In the genomic region with DNA sequence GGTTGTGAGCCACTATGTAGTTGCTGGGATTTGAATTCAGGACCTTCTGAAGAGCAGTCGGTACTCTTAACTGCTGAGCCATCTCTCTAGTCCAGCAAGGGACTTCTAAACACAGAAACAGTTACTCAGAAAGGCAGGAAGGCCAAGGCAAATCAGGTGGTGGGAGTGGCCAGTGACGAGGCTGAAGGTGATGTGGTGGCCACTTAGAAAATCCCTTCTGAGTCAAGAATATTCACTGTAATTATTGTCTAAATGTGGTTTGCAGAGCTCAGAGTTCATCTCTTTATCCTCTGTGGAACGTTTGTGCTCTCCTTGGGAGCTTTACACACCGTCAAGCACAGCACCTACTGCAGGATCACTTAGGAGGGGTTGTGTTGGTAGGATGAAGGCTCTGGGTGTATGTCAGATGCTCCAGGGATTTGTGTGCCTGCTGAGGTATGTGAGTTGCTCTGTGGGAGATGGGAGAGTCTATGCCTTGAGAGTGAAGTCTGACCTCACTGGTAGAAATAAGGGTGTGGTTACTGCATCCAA, we compare ENCODE assay signal across 28 mouse cellular contexts. TPM values are rescaled to one million over a fixed set of nuclear protein-coding genes. Genes with fewer than 3 reads are reported as not detected.
A peak's percentile ranks its signal among the peaks of the same experiment; 100 is the strongest.
DNase-seq lines count a peak whose midpoint lies in the region; ATAC-seq and TF ChIP-seq lines count a peak whose summit lies in the region.
"Had no signal": no experiment of that assay in that cellular context is flagged by ENCODE, and none has a peak within 500 bp of the region (broad histone marks: within the 10 kb centered on the region; RNA-seq: fewer than 3 reads in every experiment).

No protein-coding gene starts in this region.

- no peaks in the 10 kb centered on the region for H3K36me3 ChIP-seq in kidney, adult 2 months (ENCODE audit: control insufficient read depth, insufficient read depth, low read length)
- no peaks in the 10 kb centered on the region for H3K36me3 ChIP-seq in kidney, embryonic 14.5 days (ENCODE audit: control insufficient read depth, insufficient read depth, low read length)
- H3K36me3 ChIP-seq: embryonic facial prominence, embryonic 12.5 days; embryonic facial prominence, embryonic 15.5 days; heart, embryonic 12.5 days; heart, embryonic 15.5 days had no signal

- no peak overlapping the region for H3K4me3 ChIP-seq in kidney, adult 2 months (ENCODE audit: insufficient read depth, low read depth, low read length)
- H3K4me3 ChIP-seq in kidney, embryonic 14.5 days (ENCODE audit: low read length) = no peak overlapping the region
- H3K4me3 ChIP-seq: embryonic facial prominence, embryonic 12.5 days; embryonic facial prominence, embryonic 15.5 days; gastrocnemius, adult 2 months; heart, embryonic 12.5 days; heart, embryonic 15.5 days had no signal

- H3K9me3 ChIP-seq in kidney, embryonic 14.5 days (ENCODE audit: control insufficient read depth, low read length) = no peaks in the 10 kb centered on the region
- H3K9me3 ChIP-seq: embryonic facial prominence, embryonic 12.5 days; embryonic facial prominence, embryonic 15.5 days; heart, embryonic 12.5 days; heart, embryonic 15.5 days had no signal

- H3K27me3 ChIP-seq in kidney, adult 2 months (replicated peaks; ENCODE audit: control insufficient read depth, insufficient read depth, low read length) = no peaks in the 10 kb centered on the region
- no peaks in the 10 kb centered on the region for H3K27me3 ChIP-seq in kidney, embryonic 14.5 days (ENCODE audit: control insufficient read depth, insufficient read depth, low read length)
- H3K27me3 ChIP-seq in Patski = no peaks in the 10 kb centered on the region
- H3K27me3 ChIP-seq: embryonic facial prominence, embryonic 12.5 days; embryonic facial prominence, embryonic 15.5 days; heart, embryonic 15.5 days had no signal

- no peak overlapping the region for H3K4me2 ChIP-seq in kidney, embryonic 14.5 days (replicated peaks; ENCODE audit: low read depth, low read length)
- H3K4me2 ChIP-seq: embryonic facial prominence, embryonic 12.5 days; embryonic facial prominence, embryonic 15.5 days; heart, embryonic 12.5 days; heart, embryonic 15.5 days; hindbrain, embryonic 14.5 days had no signal

- 46% methylated on average over 4 of the region's 4 CpGs for WGBS in kidney, adult 2 months
- 74% methylated on average over 4 of the region's 4 CpGs for WGBS in kidney, embryonic 14.5 days

- ATAC-seq in kidney, embryonic 14.5 days (ENCODE audit: low FRiP score, low TSS enrichment) = no peak
- ATAC-seq in Patski = peak; percentile 91
- ATAC-seq: CD4-positive, CD25-positive, alpha-beta regulatory T cell, adult 4 months; forebrain, embryonic 14.5 days; forebrain, postnatal 0 days; hindbrain, postnatal 0 days; inflammation-experienced regulatory T-cells, adult 6 months had no signal

- peak; percentile 37 for DNase-seq in kidney, adult 2 months
- DNase-seq in A20 (ENCODE audit: low read depth, low spot score) = peak; percentile 37
- DNase-seq in Patski (ENCODE audit: low read depth, low spot score) = peak; percentile 94
- DNase-seq in kidney, postnatal 14 days = peak; percentile 21
- no peak for DNase-seq in gastrocnemius, adult 8-10 months (ENCODE audit: low spot score in 2 of 2)
- no peak for DNase-seq in embryo, embryonic 10.5 days (ENCODE audit: low spot score)
- DNase-seq: adrenal gland, adult 2 months; adrenal gland, postnatal 14 days; cerebellum, adult 11-12 months; cerebellum, adult 8-10 months; cerebellum, postnatal 10 days; cerebellum, postnatal 36 days; forebrain, postnatal 0 days; gastrocnemius, adult 2 months; gastrocnemius, postnatal 25 days; heart, adult 18-20 months; heart, postnatal 10 days; heart, postnatal 4 days had no signal

- TF ChIP-seq POLR2A in kidney, adult 2 months (IDR thresholded peaks at IDR 0.05; ENCODE audit: low read depth, low read length) = no peak

- no peaks in the 10 kb centered on the region for H3K4me1 ChIP-seq in kidney, adult 2 months (ENCODE audit: control insufficient read depth, insufficient read depth, low read length)
- H3K4me1 ChIP-seq in kidney, embryonic 14.5 days (ENCODE audit: control insufficient read depth, insufficient read depth, low read length) = no peaks in the 10 kb centered on the region
- H3K4me1 ChIP-seq: embryonic facial prominence, embryonic 12.5 days; embryonic facial prominence, embryonic 15.5 days; heart, embryonic 12.5 days; heart, embryonic 15.5 days had no signal

- H3K9ac ChIP-seq in kidney, embryonic 14.5 days (ENCODE audit: low read depth, low read length) = no peak overlapping the region
- H3K9ac ChIP-seq: embryonic facial prominence, embryonic 12.5 days; embryonic facial prominence, embryonic 15.5 days; forebrain, postnatal 0 days; heart, embryonic 12.5 days; heart, embryonic 15.5 days; hindbrain, embryonic 14.5 days had no signal

- in situ Hi-C loops in Patski (cut with MboI; ENCODE audit: low pct_unique_long_range_greater_than_20kb) = loop anchor here (5.0 to 25.0 kb wide), 3 partner anchors 43 to 973 kb away; partner anchors contain the start of gene Tmem268

- no peak overlapping the region for H3K27ac ChIP-seq in kidney, adult 2 months (ENCODE audit: insufficient read depth, low read depth, low read length)
- H3K27ac ChIP-seq in kidney, embryonic 14.5 days (ENCODE audit: low read depth, low read length) = no peak overlapping the region
- H3K27ac ChIP-seq: embryonic facial prominence, embryonic 12.5 days; embryonic facial prominence, embryonic 15.5 days; heart, embryonic 15.5 days; hindbrain, embryonic 14.5 days; hindbrain, postnatal 0 days had no signal

- no peak for TF ChIP-seq CTCF in kidney, adult 2 months (conservative IDR thresholded peaks at IDR 0.05; ENCODE audit: insufficient read depth, insufficient read length, low read depth, low read length)
- TF ChIP-seq CTCF in Patski (IDR thresholded peaks at IDR 0.05) = no peak

- POLR2A ChIA-PET in Patski (lab: Charles Lee) = no interaction called here

- CTCF ChIA-PET in Patski (lab: Charles Lee) = interaction anchor here (1.0 to 2.0 kb wide), 3 partner anchors 14 to 223 kb away, joined by 3 to 6 read pairs (median 3); no protein-coding TSS in a partner anchor

RNA-seq across cellular contexts. Expression of gene Whrn, which starts 18.7 kb away (rescaled TPM):
- polyA plus RNA-seq in kidney, adult 2 months (2012; rRNA removed) = 20.3 and 22.7 TPM in 2 replicates
- 8.0 and 8.7 TPM in 2 replicates for polyA plus RNA-seq in kidney, embryonic 14.5 days (2014; fragmentation: Nextera tagmentation; extraction: Ambion mirVana)
- 31.0 TPM for polyA plus RNA-seq in Patski (2021)
- 1 to 10 TPM; 2.5 to 4.4 (median 4.0) TPM for total RNA-seq in gastrocnemius, adult 8-10 months (2022)

RNA-seq across cellular contexts. Expression of gene Atp6v1g1, which starts 30.1 kb away (rescaled TPM):
- polyA plus RNA-seq in kidney, adult 2 months (2012; rRNA removed) = 76.1 and 117 TPM in 2 replicates
- 264 and 332 TPM in 2 replicates for polyA plus RNA-seq in kidney, embryonic 14.5 days (2014; fragmentation: Nextera tagmentation; extraction: Ambion mirVana)
- polyA plus RNA-seq in Patski (2021) = 230 TPM
- 100 to 1,000 TPM; 268 to 323 (median 295) TPM for total RNA-seq in gastrocnemius, adult 8-10 months (2022)

RNA-seq across cellular contexts. Expression of gene Tmem268, which starts 44.1 kb away (rescaled TPM):
- 9.1 and 10.1 TPM in 2 replicates for polyA plus RNA-seq in kidney, adult 2 months (2012; rRNA removed)
- 4.6 and 7.9 TPM in 2 replicates for polyA plus RNA-seq in kidney, embryonic 14.5 days (2014; fragmentation: Nextera tagmentation; extraction: Ambion mirVana)
- polyA plus RNA-seq in Patski (2021) = 9.5 TPM
- 10 to 100 TPM; 18.9 to 20.8 (median 20.1) TPM for total RNA-seq in gastrocnemius, adult 8-10 months (2022)

Comparison
In these comparisons a context has a peak if more than half of its experiments do, and no peak if none do; other contexts are left out.
1. DNase-seq: peak in kidney, adult 2 months (single experiment), A20 (single experiment), Patski (single experiment) and kidney, postnatal 14 days (single experiment); none in gastrocnemius, adult 8-10 months (0 of 2) and embryo, embryonic 10.5 days (single experiment).